Mouse (Mus musculus) ovary, postnatal 36 days (tissue): Measurements from ENCODE around the gene Muc4.

Experiments
- DNase-seq: peaks from one replicate; pipeline ENCODE4 v3.0.0; 2022; ENCODE audit warnings: low spot score, mixed read lengths

Gene Muc4

GRCm38 (mm10) chr16:32726501-32726900, 9.2 kb upstream of the Muc4 start:
- DNase-seq, result no peak

- DNase-seq, result no peak
Measured at GRCm38 (mm10) chr16:32728240-32728639, 7.4 kb upstream of the Muc4 start.

GRCm38 (mm10) chr16:32728730-32729129, 7.0 kb upstream of the Muc4 start:
- DNase-seq, result no peak

GRCm38 (mm10) chr16:32733213-32733612, 2.5 kb upstream of the Muc4 start:
- no peak for DNase-seq

GRCm38 (mm10) chr16:32736022-32736421, 336 bp downstream of the Muc4 start:
- no peak for DNase-seq

- no peak for DNase-seq
Measured at GRCm38 (mm10) chr16:32740003-32740663, 4.4 kb downstream of the Muc4 start.

- no peak for DNase-seq
Measured at GRCm38 (mm10) chr16:32741366-32741765, 5.7 kb downstream of the Muc4 start.

GRCm38 (mm10) chr16:32742712-32743111, 7.0 kb downstream of the Muc4 start:
- no peak for DNase-seq

- no peak for DNase-seq
Measured at GRCm38 (mm10) chr16:32745852-32746251, 10.2 kb downstream of the Muc4 start.

GRCm38 (mm10) chr16:32750242-32751127, 14.8 kb downstream of the Muc4 start:
- no peak for DNase-seq

GRCm38 (mm10) chr16:32764550-32764949, 28.9 kb downstream of the Muc4 start:
- DNase-seq, result no peak

- no peak for DNase-seq
Measured at GRCm38 (mm10) chr16:32764961-32765360, 29.3 kb downstream of the Muc4 start.

- no peak for DNase-seq
Measured at GRCm38 (mm10) chr16:32766904-32767303, 31.2 kb downstream of the Muc4 start.

- no peak for DNase-seq
Measured at GRCm38 (mm10) chr16:32776676-32777075, 41.0 kb downstream of the Muc4 start.

GRCm38 (mm10) chr16:32778956-32779355, 43.3 kb downstream of the Muc4 start:
- no peak for DNase-seq

GRCm38 (mm10) chr16:32783324-32784062, 47.8 kb downstream of the Muc4 start:
- no peak for DNase-seq

- no peak for DNase-seq
Measured at GRCm38 (mm10) chr16:32784840-32785239, 49.2 kb downstream of the Muc4 start.

GRCm38 (mm10) chr16:32790056-32790455, 54.4 kb downstream of the Muc4 start:
- DNase-seq, result no peak

- DNase-seq, result no peak
Measured at GRCm38 (mm10) chr16:32795177-32795576, 59.5 kb downstream of the Muc4 start.

GRCm38 (mm10) chr16:32796676-32797425, 61.2 kb downstream of the Muc4 start:
- DNase-seq, result no peak

GRCm38 (mm10) chr16:32797426-32797689, 61.7 kb downstream of the Muc4 start, which contains the start of gene Muc20:
Muc20 (minus strand) TSS chr16:32797435.
- no peak for DNase-seq

- peak; percentile 64 for DNase-seq
Measured at GRCm38 (mm10) chr16:32803252-32803853, 67.7 kb downstream of the Muc4 start.
